ENCODE assay signal across 13 mouse cellular contexts in the genomic region with DNA sequence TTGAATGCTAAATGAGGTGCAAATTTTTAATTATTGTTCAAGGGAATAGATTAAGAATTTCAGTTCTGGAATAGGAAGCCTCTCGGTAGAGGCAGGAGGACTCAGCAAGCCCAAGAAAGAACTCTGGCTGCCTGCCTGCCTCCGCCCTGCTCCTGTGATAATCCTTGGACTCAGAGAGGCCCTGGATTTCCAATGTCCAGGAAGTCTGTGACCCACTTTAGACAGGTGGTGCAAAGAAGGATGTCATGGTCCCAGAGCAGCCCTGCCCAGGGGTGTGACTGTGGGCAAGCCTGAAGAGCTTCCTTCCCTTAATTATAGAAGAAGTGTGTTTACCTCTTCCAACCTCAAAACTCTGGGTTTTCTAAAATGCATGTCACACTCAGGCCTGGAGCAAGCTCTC.
"Had no signal": no experiment of that assay in that cellular context is flagged by ENCODE, and none has a peak within 500 bp of the region (broad histone marks: within the 10 kb centered on the region; RNA-seq: fewer than 3 reads in every experiment).

No protein-coding gene starts in this region.

- H3K4me2 ChIP-seq: limb, embryonic 12.5 days; midbrain, embryonic 13.5 days had no signal

- H3K36me3 ChIP-seq: limb, embryonic 12.5 days; midbrain, embryonic 13.5 days had no signal

- H3K9ac ChIP-seq: limb, embryonic 12.5 days; liver, embryonic 14.5 days; midbrain, embryonic 13.5 days had no signal

- DNase-seq: kidney, postnatal 36 days; layer of hippocampus, adult 9-11 months; liver; lung, adult 18-20 months; lung, postnatal 36 days; right cerebral cortex, adult 18-20 months; right cerebral cortex, postnatal 25 days; thymus, adult 18-20 months; thymus, postnatal 25 days had no signal

- H3K27ac ChIP-seq: kidney, postnatal 0 days; limb, embryonic 12.5 days; liver, embryonic 14.5 days; midbrain, embryonic 13.5 days had no signal

- ATAC-seq: midbrain, embryonic 13.5 days had no signal

- H3K4me3 ChIP-seq: limb, embryonic 12.5 days; midbrain, embryonic 13.5 days had no signal

- H3K27me3 ChIP-seq: limb, embryonic 12.5 days; midbrain, embryonic 13.5 days had no signal

- H3K4me1 ChIP-seq: limb, embryonic 12.5 days; midbrain, embryonic 13.5 days had no signal
